Mouse (Mus musculus) c-Kit-positive CD71-negative TER-119-negative erythroid progenitor cells, embryonic 14.5 days (primary cell): ENCODE data around the gene Golga3.

Experiments
- DNase-seq: peaks from one replicate; pipeline ENCODE4 v3.0.0-alpha.2; 2013; ENCODE audit warnings: low read depth

The Golga3 gene

DNA sequence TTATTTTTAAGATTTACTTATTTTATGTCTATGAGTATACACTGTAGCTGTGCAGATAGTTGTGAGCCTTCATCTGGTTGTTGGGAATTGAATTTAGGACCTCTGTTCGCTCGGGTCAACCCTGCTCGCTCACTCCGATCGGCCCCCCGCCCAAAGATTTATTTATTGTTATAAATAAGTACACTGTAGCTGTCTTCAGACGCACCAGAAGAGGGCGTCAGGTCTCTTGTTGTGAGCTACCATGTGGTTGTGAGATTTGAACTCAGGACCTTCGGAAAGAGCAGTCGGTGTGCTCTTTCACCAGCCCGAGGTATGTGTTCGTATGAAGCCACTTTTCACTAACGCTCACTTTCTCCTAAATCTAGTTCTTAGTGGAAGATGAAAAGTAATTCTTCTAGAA lies 55.1 kb downstream of the Golga3 start:
- DNase-seq, result no peak

DNA sequence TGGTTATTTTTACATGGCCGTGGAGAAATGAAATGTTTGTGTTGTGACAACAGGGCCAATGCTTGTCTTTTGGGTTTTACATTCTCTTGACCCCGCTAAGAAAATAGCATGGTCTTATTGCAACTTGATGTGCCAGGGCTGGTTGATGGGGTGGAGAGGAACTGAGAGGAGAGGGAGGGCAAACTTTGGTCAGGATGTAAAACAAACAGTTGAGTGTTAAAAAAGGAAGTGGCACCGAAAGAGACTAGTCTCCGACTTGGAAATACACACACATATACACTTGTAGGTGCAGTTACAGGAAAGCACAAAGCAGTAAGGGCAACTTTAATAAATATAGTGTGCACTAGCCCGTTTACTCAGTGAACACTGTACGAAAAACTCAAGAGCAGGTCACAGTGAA lies 55.8 kb downstream of the Golga3 start:
- no peak for DNase-seq

DNA sequence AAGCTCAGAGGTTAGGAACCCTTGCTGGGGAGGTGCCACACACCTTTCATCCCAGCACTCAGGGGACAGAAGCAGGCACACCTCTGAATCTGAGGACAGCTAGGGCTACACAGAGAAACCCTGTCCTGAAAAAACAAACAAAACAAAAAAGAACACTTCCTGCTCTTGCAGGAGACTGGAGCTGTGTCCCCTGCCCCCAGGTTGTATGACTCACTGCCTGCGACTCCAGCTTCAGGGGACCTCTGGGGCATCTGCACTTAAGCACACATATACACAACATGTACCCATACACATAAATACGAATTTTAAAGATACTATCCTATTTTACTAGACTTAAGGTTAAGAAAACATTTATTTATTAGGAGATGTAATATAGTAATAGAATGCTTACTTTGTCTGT lies 67.6 kb downstream of the Golga3 start:
- DNase-seq, result no peak

DNA sequence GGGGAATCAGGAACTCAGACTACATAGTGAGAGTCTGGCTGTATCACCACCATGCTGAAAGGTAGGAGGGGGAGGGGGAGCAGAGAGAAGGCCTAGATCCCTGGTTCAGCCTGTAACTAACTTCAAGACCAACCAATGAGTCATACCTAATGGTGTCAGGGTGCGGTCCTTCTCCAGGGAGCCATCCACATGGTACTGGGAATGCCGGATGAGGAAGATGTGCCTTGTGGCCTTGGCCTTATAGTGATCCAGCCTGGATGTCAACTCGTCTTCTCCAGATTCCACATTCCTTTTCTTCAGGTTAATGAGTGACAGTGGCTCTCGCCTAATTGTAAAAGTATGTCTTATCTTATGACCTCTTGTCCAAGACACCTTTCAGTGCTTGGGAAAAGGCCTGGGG lies 90.4 kb downstream of the Golga3 start:
- DNase-seq, result no peak

DNA sequence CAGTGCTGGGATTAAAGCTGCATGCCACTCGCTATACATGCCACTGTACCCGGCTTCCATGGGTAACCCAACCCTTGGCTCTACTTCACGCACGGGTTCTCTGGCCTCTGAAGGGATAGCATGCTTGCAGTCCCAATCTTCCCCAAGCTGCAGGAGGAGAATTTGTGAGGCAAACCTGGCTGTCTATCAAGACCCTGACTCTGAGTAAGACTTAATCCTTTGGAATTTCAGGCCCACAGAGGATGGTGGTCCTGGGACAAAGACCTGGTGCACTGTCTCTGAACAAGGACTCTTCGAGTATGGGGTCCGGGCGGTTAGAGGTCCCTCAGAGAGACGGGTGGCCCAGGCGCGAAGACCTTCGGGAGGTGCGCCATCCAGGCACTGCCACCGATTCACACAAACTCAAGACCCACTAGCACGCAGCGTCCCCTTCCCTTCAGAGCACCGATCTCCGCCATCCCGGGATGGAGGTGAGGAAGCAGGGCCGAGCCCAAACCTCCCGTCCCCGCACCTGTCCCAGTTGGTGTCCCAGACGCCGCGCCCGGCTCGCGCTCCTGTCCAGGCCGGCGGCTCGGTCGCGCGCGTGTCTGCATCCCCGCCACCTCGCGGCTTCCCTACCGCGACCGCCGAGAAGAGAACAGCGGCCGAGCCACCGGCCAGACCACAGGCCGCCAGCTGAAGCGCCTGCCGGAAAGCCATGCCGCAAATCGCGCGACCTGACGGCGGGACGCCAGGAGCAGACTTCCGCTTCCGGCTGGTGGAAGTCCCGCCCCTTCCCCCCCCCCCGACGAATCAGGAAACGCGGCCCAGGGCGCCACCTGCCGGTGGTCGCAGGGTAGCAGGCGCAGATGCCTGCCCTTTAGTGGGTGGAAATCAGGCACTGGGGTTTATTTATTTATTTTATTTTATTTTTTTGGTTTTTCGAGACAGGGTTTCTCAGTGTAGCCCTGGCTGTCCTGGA lies 92.9 kb downstream of the Golga3 start, which contains the start of gene Pgam5:
TSS of gene Pgam5 (minus strand) at position 773 of the 961 bp plus-strand sequence.
- peak; percentile 85 for DNase-seq

DNA sequence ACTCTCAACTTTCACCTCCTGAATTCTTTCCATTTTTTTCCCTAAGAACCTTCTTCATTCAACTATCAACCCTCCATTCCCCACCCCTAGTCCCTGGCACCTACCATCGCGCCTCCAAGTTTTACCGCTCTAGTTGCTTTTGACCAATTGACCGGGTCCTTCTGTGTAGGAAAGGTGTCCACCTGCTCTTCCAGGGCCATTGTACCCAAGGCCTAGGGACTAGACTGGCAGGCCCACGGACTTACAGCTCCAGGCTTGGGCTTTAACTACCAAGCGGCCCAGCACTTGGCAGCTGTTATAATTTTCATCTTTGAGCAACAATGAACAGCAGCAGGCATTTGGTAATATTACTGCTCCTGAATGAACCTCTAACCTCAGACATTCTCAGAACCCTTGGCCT lies 93.7 kb downstream of the Golga3 start:
- no peak for DNase-seq

DNA sequence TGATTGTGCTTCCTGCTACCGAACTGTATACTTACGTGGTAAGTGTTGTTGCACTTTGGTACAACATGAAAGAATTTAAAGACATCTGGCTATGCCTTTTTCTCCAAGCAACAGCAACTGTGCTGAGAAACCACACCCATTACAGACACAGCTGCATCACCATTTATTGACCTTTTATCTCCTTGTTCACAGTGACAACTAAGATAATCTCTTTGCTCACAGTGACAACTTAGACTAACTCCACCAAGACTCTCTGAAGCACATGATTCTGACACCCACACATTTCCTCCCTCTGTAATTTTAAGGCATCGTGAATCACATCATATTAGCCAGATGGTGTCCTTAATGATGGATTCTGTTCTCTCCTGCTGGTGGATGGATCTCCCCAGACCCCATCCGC lies 97.6 kb downstream of the Golga3 start:
- no peak for DNase-seq

DNA sequence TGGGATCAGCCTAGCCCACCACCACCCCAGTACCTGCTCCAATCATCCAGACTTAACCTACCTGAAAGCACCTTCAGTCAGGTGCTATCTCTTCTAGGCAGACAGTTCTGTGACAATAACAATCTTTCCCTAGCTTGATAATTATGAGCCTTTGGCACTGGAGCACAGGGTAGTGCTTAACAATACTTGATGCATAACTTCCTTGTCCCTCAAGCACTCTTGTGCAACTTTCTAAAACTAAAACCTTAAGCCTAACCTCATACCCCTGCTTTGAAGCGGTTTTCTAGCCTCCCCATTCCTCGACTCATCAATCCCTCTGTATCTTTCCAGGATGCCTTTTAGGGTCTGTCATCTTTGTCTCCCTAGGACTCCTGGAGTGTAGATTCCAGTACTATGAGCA lies 98.3 kb downstream of the Golga3 start:
- no peak for DNase-seq
